Mouse (Mus musculus) heart, postnatal 0 days (tissue): ENCODE data around the gene Sgms1.

ENCODE experiments used
- CTCF ChIP-seq: IDR thresholded peaks from 2 replicates; pipeline ENCODE4 v1.5.1; 2016; ENCODE audit warnings: antibody characterized with exemption, control low read depth, low read depth
- EP300 ChIP-seq: IDR thresholded peaks from 2 replicates; pipeline ENCODE4 v1.6.1; 2016; ENCODE audit warnings: antibody characterized with exemption, low read depth

DNA sequence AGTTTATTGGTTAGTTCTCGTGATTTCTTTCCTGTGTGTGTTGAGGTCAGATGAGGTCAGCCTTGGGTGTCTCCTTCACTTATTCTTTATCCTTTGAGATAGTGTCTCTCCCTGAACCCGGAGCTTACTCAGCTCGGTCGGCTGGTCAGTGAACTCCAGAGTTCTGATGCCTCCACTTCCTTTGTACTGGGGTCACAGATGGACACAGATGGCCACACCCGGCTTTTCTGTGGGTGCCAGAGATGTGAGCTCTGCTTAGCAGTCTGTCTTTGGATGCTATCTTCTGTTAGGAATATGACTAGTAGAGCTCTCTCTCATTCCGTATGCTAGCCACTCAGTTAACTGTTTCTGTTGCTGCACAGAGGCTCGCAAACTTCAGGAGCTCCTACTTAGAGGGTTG is 92.7 kb downstream of the Sgms1 start:
- TF ChIP-seq CTCF (no peak), EP300 (no peak)
